Mouse (Mus musculus): ENCODE results near the gene Zfp786. TPM values are rescaled to one million over a fixed set of nuclear protein-coding genes. Genes with fewer than 3 reads are reported as not detected.

Zfp786 gene
- 1.5 and 1.7 TPM in 2 replicates for polyA plus RNA-seq (2015; fragmentation: Nextera tagmentation; extraction: Ambion mirVana)

DNA sequence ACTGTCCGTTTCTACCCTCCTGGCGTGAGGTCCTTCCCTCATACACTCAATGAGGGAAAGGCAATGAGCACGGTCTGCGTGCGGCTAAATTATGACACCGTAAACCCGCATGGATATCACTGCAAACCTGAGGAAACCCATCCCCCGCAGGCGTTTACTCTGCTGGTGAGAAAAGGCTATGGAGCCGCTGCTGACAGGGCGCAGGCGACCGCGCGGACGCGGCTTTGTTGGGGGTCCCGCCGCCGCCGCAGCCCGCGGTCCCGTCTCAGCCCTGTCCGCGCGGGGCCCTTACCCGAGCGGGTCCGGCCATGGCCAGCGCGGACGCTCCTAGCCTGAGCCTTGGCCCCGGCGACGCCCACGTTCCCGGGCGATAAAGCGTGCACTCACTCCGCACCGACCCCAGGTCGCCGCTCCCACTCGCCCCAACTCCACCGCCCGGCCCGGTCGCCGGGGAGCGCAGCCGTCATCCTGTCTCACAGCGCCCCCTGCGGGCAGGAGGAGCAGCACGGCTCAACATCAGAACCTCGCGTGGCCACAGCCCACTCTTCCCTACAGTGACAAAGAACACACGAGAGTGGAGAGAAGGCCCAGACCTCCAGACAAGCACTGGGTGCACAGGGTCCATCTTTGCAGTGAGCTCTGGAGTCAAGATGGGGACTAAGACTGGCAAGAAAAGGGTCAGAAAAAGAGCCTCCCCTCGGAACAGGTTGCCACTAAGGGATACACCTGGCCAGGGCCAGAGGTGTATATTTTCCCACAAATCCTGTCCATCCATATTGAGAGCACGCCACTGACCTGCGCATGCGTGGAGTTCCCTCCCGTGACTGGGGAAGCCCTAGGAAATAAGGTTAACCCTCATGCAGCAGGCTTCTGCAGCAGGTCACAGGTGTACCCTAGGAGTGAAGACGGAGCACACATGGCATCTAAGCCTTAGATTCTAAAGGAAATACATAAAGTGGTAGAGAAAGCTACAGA, at the start of gene Zfp786:
Gene Zfp786 (minus strand): TSS at position 764 of the 975 bp plus-strand sequence.
- Histone ChIP-seq H3K4me2 (ENCODE audit: low read depth, low read length) (peak within 1 kb of the TSS; percentile 71), H3K9me3 (replicated peaks; ENCODE audit: control insufficient read depth, low read length) (no peaks in the 10 kb centered on the region), H3K9ac (ENCODE audit: low read length) (peak within 1 kb of the TSS; percentile 81), H3K4me1 (ENCODE audit: control insufficient read depth, insufficient read depth, low read length) (peaks cover 4% of the 10 kb centered on the region; the same call in 1 of the 2 replicates), H3K27ac (ENCODE audit: low read length) (no peak within 1 kb of the TSS), H3K36me3 (ENCODE audit: control insufficient read depth, insufficient read depth) (no peaks in the 10 kb centered on the region), H3K27me3 (ENCODE audit: control insufficient read depth, insufficient read depth, low read length) (no peaks in the 10 kb centered on the region), H3K4me3 (ENCODE audit: low read length) (peak within 1 kb of the TSS; percentile 77)
- WGBS = 2% methylated on average over 62 of the region's 64 CpGs
- peak; percentile 87 for ATAC-seq (replicated peaks; ENCODE audit: extremely low read depth, insufficient read depth, low FRiP score)

DNA sequence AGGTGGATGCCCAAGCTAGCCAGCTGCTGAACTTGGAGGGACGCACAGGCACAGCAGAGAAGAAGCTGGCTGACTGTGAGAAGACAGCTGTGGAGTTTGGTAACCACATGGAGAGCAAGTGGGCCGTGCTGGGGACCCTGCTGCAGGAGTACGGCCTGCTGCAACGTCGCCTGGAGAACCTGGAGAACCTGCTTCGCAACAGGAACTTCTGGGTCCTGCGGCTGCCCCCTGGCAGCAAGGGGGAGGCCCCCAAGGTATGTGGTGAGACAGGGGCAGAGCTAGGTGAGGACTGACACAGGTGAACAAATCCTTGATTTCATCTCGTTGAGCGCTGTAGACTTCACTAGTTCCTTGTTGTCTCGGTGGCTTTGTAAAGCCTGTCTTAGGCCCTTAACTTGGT, 49.5 kb upstream of the Zfp786 start:
- H3K4me3 ChIP-seq (ENCODE audit: low read length) = no peak overlapping the region
- H3K27ac ChIP-seq (ENCODE audit: low read length) = no peak overlapping the region
- H3K4me1 ChIP-seq (ENCODE audit: control insufficient read depth, insufficient read depth, low read length) = peaks cover 14% of the 10 kb centered on the region
- H3K27me3 ChIP-seq (ENCODE audit: control insufficient read depth, insufficient read depth, low read length) = no peaks in the 10 kb centered on the region
- H3K9ac ChIP-seq (ENCODE audit: low read length) = no peak overlapping the region
- H3K9me3 ChIP-seq (replicated peaks; ENCODE audit: control insufficient read depth, low read length) = no peaks in the 10 kb centered on the region
- H3K36me3 ChIP-seq (ENCODE audit: control insufficient read depth, insufficient read depth) = peaks cover 40% of the 10 kb centered on the region
- ATAC-seq (replicated peaks; ENCODE audit: extremely low read depth, insufficient read depth, low FRiP score) = no peak
- 93% methylated on average over 10 of the region's 10 CpGs for WGBS
- H3K4me2 ChIP-seq (ENCODE audit: low read depth, low read length) = no peak overlapping the region

DNA sequence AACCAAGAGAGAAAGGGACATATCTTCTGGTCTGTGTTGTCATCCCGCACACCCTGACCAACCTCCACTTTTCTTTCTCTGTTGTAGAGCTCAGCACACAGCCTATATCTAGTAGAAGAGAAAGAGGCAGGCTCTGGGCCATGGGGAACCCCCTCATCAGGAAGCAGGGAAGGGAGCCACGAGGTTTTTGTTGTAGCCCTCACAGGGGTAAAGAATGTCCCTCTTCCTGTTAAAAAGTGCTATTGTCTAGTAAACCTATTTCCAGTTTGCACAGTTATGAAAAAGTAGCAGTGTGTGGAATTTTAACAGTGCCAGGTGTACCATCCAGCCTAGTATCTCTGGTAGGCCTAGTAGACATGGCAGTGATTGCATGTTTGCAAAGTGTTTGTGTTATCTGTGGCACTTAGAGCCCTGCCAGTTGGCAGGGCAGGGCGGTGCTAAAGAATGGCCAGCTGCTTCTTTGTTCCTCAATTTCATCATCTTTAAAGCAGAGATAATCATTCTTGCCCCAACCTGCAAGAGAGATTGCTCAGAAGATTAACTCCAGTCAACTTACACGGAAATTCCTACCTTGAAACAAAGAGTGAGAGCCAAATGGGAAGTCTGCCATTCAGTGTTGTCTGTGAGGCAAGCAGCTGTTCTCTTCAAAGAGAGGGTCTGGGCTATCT, 48.5 kb upstream of the Zfp786 start:
- WGBS = 58% methylated on average over 4 of the region's 4 CpGs

DNA sequence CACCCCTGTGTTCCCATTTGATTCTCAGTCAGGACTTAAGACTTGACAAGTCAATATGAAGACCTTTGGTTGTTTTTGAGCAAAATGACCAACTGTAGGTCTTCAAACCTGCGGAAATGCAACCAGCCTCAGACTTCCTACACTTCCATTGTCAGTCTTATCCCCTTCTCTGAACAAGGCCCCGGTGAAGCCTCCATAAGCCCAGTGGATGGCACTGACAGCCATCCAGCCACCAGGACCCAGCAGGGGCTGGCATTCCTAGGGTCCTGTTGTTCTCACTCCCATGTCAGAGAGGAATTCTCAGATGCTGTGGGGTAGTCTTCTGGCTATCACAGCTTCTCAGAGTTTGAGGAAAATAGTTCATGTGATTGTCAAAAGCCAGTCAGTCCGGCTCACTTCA, 47.9 kb upstream of the Zfp786 start:
- Histone ChIP-seq H3K27ac (ENCODE audit: low read length) (peak overlapping the region; percentile 97; the same call in 1 of the 2 replicates), H3K36me3 (ENCODE audit: control insufficient read depth, insufficient read depth) (peaks cover 29% of the 10 kb centered on the region), H3K4me1 (ENCODE audit: control insufficient read depth, insufficient read depth, low read length) (peaks cover 14% of the 10 kb centered on the region), H3K9ac (ENCODE audit: low read length) (peak overlapping the region; percentile 97), H3K27me3 (ENCODE audit: control insufficient read depth, insufficient read depth, low read length) (no peaks in the 10 kb centered on the region), H3K4me3 (ENCODE audit: low read length) (peak overlapping the region; percentile 90), H3K9me3 (replicated peaks; ENCODE audit: control insufficient read depth, low read length) (no peaks in the 10 kb centered on the region), H3K4me2 (ENCODE audit: low read depth, low read length) (peak overlapping the region; percentile 97)
- no peak for ATAC-seq (replicated peaks; ENCODE audit: extremely low read depth, insufficient read depth, low FRiP score)
- WGBS = 44% methylated on average over 3 of the region's 3 CpGs

More for the DNA sequence above, 48.5 kb upstream of the Zfp786 start:
- Histone ChIP-seq H3K4me1 (ENCODE audit: control insufficient read depth, insufficient read depth, low read length) (peaks cover 14% of the 10 kb centered on the region), H3K9me3 (replicated peaks; ENCODE audit: control insufficient read depth, low read length) (no peaks in the 10 kb centered on the region), H3K36me3 (ENCODE audit: control insufficient read depth, insufficient read depth) (peaks cover 33% of the 10 kb centered on the region), H3K27me3 (ENCODE audit: control insufficient read depth, insufficient read depth, low read length) (no peaks in the 10 kb centered on the region), H3K4me2 (ENCODE audit: low read depth, low read length) (peak overlapping the region; percentile 97), H3K27ac (ENCODE audit: low read length) (no peak overlapping the region), H3K9ac (ENCODE audit: low read length) (peak overlapping the region; percentile 7), H3K4me3 (ENCODE audit: low read length) (peak overlapping the region; percentile 90)
- ATAC-seq (replicated peaks; ENCODE audit: extremely low read depth, insufficient read depth, low FRiP score) = no peak

DNA sequence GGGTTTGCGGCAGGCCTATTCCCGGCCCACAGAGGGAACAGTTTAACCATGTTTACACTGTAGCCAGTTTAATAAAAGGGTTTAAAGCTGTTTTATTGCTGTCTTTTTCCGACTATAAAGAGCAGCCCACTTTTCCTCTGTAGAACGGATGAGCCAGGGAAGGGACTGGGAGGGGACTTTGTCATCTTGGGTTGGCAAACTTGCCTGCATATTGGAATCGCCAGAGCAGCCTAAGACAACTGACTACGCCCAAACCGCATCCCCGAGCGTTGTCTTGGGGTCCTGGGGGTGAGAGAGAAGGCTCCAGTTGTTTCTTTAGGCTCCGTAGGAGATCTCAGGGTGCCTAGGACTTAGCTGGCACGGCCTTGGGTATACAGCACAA, 47.5 kb upstream of the Zfp786 start:
- ATAC-seq (replicated peaks; ENCODE audit: extremely low read depth, insufficient read depth, low FRiP score) = no peak
- H3K27ac ChIP-seq (ENCODE audit: low read length) = peak overlapping the region; percentile 97
- H3K4me2 ChIP-seq (ENCODE audit: low read depth, low read length) = peak overlapping the region; percentile 97
- no peaks in the 10 kb centered on the region for H3K27me3 ChIP-seq (ENCODE audit: control insufficient read depth, insufficient read depth, low read length)
- peak overlapping the region; percentile 97 for H3K9ac ChIP-seq (ENCODE audit: low read length)
- H3K36me3 ChIP-seq (ENCODE audit: control insufficient read depth, insufficient read depth) = peaks cover 24% of the 10 kb centered on the region
- no peaks in the 10 kb centered on the region for H3K9me3 ChIP-seq (replicated peaks; ENCODE audit: control insufficient read depth, low read length)
- WGBS = 2% methylated on average over 11 of the region's 11 CpGs
- peaks cover 14% of the 10 kb centered on the region for H3K4me1 ChIP-seq (ENCODE audit: control insufficient read depth, insufficient read depth, low read length)
- peak overlapping the region; percentile 90 for H3K4me3 ChIP-seq (ENCODE audit: low read length)

DNA sequence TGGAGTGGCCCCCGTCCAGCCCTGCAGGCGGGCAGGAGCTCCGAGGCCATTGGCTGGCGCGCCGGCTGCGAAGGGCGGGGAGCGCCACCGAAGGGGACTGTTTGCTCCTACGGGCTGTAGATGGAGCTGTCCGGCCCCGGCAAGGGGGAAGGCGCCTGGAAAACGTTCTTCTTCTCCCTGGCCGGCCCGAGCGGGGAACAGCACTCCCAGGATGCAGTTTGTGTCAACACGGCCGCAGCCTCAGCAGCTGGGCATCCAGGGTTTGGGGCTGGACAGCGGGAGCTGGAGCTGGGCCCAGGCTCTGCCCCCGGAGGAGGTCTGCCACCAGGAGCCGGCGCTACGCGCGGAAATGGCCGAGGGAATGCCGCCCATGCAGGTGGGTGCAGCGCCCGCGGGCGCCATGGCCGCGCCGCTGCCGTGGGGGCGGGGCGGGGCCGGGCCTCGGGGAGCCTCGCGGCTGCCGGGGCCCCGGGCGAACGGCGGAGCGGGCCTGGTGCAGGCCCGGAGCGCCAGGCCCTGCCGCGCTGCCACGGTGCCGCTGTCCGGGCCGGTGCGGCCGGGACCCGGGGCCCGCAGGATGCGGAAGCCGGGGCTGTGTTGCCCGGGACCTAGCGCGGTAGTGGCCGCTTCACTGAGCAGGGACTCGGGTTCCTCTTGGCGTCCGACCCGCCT, 46.9 kb upstream of the Zfp786 start:
- peak; percentile 96 for ATAC-seq (replicated peaks; ENCODE audit: extremely low read depth, insufficient read depth, low FRiP score)
- Histone ChIP-seq H3K27me3 (ENCODE audit: control insufficient read depth, insufficient read depth, low read length) (no peaks in the 10 kb centered on the region), H3K4me3 (ENCODE audit: low read length) (peak overlapping the region; percentile 90), H3K9ac (ENCODE audit: low read length) (peak overlapping the region; percentile 97), H3K36me3 (ENCODE audit: control insufficient read depth, insufficient read depth) (peaks cover 19% of the 10 kb centered on the region), H3K4me2 (ENCODE audit: low read depth, low read length) (peak overlapping the region; percentile 97), H3K27ac (ENCODE audit: low read length) (peak overlapping the region; percentile 97), H3K9me3 (replicated peaks; ENCODE audit: control insufficient read depth, low read length) (no peaks in the 10 kb centered on the region), H3K4me1 (ENCODE audit: control insufficient read depth, insufficient read depth, low read length) (peaks cover 14% of the 10 kb centered on the region)
- WGBS = under 1% methylated on average over 70 of the region's 71 CpGs

DNA sequence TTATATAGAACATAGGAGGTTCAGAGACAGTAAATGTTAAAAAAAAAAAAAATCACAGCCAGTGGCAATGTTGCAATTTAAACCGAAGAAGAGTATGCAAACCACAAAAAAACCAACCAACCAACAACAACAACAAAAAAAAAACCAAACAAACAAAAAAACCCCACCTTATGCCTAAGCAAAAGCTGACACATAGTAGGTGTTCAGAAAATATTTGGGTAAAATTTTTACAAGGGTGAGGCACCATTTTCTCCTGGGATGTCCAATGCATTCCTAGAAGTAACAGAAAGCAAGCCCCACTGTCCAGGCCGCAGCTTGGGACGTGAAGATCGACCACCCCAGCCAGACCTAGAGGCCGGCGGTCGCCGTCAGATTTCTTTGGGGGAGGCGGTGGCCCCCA, 46.4 kb upstream of the Zfp786 start, which contains the start of gene Zfp282:
Gene Zfp282 (plus strand): TSS at position 147 of the 400 bp plus-strand sequence.
- H3K36me3 ChIP-seq (ENCODE audit: control insufficient read depth, insufficient read depth) = peaks cover 14% of the 10 kb centered on the region
- no peaks in the 10 kb centered on the region for H3K27me3 ChIP-seq (ENCODE audit: control insufficient read depth, insufficient read depth, low read length)
- ATAC-seq (replicated peaks; ENCODE audit: extremely low read depth, insufficient read depth, low FRiP score) = no peak
- peak within 1 kb of the TSS; percentile 97 for H3K9ac ChIP-seq (ENCODE audit: low read length)
- H3K4me2 ChIP-seq (ENCODE audit: low read depth, low read length) = peak within 1 kb of the TSS; percentile 97
- H3K27ac ChIP-seq (ENCODE audit: low read length) = peak within 1 kb of the TSS; percentile 97
- H3K9me3 ChIP-seq (replicated peaks; ENCODE audit: control insufficient read depth, low read length) = no peaks in the 10 kb centered on the region
- WGBS = 6% methylated on average over 9 of the region's 9 CpGs
- peaks cover 14% of the 10 kb centered on the region for H3K4me1 ChIP-seq (ENCODE audit: control insufficient read depth, insufficient read depth, low read length)
- peak within 1 kb of the TSS; percentile 90 for H3K4me3 ChIP-seq (ENCODE audit: low read length)

DNA sequence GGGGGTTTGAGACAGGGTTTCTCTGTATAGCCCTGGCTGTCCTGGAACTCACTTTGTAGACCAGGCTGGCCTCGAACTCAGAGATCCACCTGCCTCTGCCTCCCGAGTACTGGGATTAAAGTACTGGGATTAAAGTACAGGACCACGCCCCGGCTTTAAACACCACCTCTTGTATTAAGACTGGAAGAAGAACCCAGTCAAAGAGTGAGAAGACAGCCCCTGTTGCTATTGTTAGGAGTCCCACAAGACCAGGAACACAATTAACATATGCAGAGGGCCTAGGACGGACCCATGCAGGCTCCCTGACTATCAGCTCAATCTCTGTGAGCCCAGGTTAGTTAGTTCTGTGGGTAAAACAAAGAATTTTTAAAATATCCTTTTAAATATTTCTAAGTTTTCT, 41.6 kb upstream of the Zfp786 start:
- H3K4me2 ChIP-seq (ENCODE audit: low read depth, low read length) = no peak overlapping the region
- H3K36me3 ChIP-seq (ENCODE audit: control insufficient read depth, insufficient read depth) = peaks cover 5% of the 10 kb centered on the region; the same call in 1 of the 2 replicates
- no peak for ATAC-seq (replicated peaks; ENCODE audit: extremely low read depth, insufficient read depth, low FRiP score)
- H3K9me3 ChIP-seq (replicated peaks; ENCODE audit: control insufficient read depth, low read length) = no peaks in the 10 kb centered on the region
- no peaks in the 10 kb centered on the region for H3K27me3 ChIP-seq (ENCODE audit: control insufficient read depth, insufficient read depth, low read length)
- no peak overlapping the region for H3K4me3 ChIP-seq (ENCODE audit: low read length)
- no peak overlapping the region for H3K27ac ChIP-seq (ENCODE audit: low read length)
- no peak overlapping the region for H3K9ac ChIP-seq (ENCODE audit: low read length)
- 86% methylated on average over 5 of the region's 5 CpGs for WGBS
- no peaks in the 10 kb centered on the region for H3K4me1 ChIP-seq (ENCODE audit: control insufficient read depth, insufficient read depth, low read length)

All from heart, embryonic 16.5 days (tissue).